Mouse (Mus musculus) bone marrow, adult 2 months (tissue): Measurements from ENCODE around the gene Atg4c. TPM values are rescaled to one million over a fixed set of nuclear protein-coding genes. Genes with fewer than 3 reads are reported as not detected.

Experiments
- H3K27ac ChIP-seq: fragments of 200-500 bp; 2 replicates; pipeline ENCODE4 v1.5.1; 2012; ENCODE audit warnings: low read depth, mild to moderate bottlenecking, control low read depth, inconsistent platforms, low read length; ENCODE audit not compliant: control insufficient read depth, poor library complexity, insufficient read depth
- H3K4me1 ChIP-seq: fragments of 200-500 bp; 2 replicates; pipeline ENCODE4 v1.6.1; 2011; ENCODE audit warnings: low read length; ENCODE audit not compliant: control insufficient read depth, insufficient read depth
- H3K4me3 ChIP-seq: fragments of 200-500 bp; replicated peaks from 2 replicates; pipeline ENCODE3; 2011; ENCODE audit warnings: mild to moderate bottlenecking, low read depth, low read length, control low read depth; ENCODE audit not compliant: control insufficient read depth
- CTCF ChIP-seq: fragments of 200-500 bp; IDR thresholded peaks from 2 replicates; pipeline ENCODE4 v1.5.1; 2011; ENCODE audit warnings: low read length, control low read depth; ENCODE audit not compliant: control insufficient read depth, insufficient read depth
- POLR2A ChIP-seq: fragments of 200-500 bp; IDR thresholded peaks from 2 replicates; pipeline ENCODE4 v1.6.1; 2011; ENCODE audit warnings: low read depth, mild to moderate bottlenecking, control low read depth, low read length, borderline replicate concordance; ENCODE audit not compliant: control insufficient read depth
- WGBS: fragments of 180-500 bp; shearing (Covaris S2); methylation state at CpG from one replicate; pipeline ENCODE4 v1.1.7; 2018; 5-methylcytosine and 5-hydroxymethylcytosine counted together
- polyA plus RNA-seq: library from polyadenylated mRNA; stranded (reverse); fragments of >200 nt; gene quantifications from 2 replicates; pipeline ENCODE4 v1.2.4, GENCODE M21; 2011; ENCODE audit warnings: low replicate concordance; ENCODE audit not compliant: missing spikeins, insufficient read depth, insufficient read length

Atg4c gene
- polyA plus RNA-seq, 1 experiment: 2.8 TPM

GRCm38 (mm10) chr4:99198721-99199120 lies 5.0 kb downstream of the Atg4c start:
- Histone ChIP-seq H3K4me3 (no peak overlapping the region), H3K4me1 (no peaks in the 10 kb centered on the region), H3K27ac (no peak overlapping the region)
- TF ChIP-seq CTCF (no peak), POLR2A (no peak)

- Histone ChIP-seq H3K27ac (peak overlapping the region; percentile 4; the same call in 1 of the 2 replicates), H3K4me3 (peak overlapping the region; percentile 47), H3K4me1 (no peaks in the 10 kb centered on the region)
- WGBS: 6% methylated on average over 13 of the region's 13 CpGs
- TF ChIP-seq CTCF: no peak
- no peak for TF ChIP-seq POLR2A
These were observed 6.1 kb downstream of the Atg4c start for GRCm38 (mm10) chr4:99199757-99200251.

DNA sequence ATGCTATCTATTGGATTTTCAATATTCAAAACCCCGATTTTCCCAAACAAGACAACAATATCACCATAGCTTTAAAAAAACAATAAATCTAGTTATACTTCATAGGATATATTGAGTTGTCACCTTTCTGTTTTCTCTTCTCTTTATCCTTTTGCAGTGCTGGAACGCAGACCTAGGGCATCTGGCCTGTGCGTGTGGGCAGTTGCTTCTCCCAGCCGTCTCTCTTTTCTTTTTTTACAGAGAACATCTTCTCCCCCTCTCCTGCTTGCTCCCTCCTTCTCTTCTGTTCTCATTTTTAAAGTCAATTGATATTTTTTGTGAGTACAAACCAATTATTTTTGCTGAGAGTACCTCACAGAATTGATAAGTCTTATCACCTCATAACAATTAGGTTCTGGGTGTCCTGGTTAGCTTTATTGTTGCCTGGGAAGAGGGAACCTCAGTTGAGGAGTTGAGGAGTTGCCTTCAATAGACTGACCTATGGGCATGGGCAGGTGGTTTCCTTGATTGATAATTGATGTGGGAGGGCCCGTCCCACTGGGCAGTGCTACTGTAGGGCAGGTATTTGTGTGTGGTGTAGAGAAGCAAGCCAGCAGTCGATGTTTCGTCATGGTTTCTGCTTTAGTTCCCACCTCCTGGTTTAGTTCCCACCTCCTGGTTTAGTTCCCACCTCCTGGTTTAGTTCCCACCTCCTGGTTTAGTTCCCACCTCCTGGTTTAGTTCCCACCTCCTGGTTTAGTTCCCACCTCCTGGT lies 6.8 kb downstream of the Atg4c start:
- no peaks in the 10 kb centered on the region for H3K4me1 ChIP-seq
- TF ChIP-seq POLR2A: no peak
- TF ChIP-seq CTCF: no peak
- 71% methylated on average over 7 of the region's 7 CpGs for WGBS
- H3K27ac ChIP-seq: no peak overlapping the region
- no peak overlapping the region for H3K4me3 ChIP-seq

- 0 out of 2 replicates have a peak, but pooled peaks cover 2% of the 10 kb centered on the region for H3K4me1 ChIP-seq
- H3K4me3 ChIP-seq: no peak overlapping the region
- TF ChIP-seq POLR2A (no peak), CTCF (no peak)
- WGBS: 88% methylated on average over 6 of the region's 6 CpGs
- H3K27ac ChIP-seq: no peak overlapping the region
These were observed 12.0 kb downstream of the Atg4c start for GRCm38 (mm10) chr4:99205773-99206172.

- TF ChIP-seq POLR2A: no peak
- no peak for TF ChIP-seq CTCF
- no peak overlapping the region for H3K4me3 ChIP-seq
- 0 out of 2 replicates have a peak, but pooled peaks cover 2% of the 10 kb centered on the region for H3K4me1 ChIP-seq
- WGBS: 62% methylated on average over 3 of the region's 3 CpGs
- H3K27ac ChIP-seq: no peak overlapping the region
These were observed 12.6 kb downstream of the Atg4c start for GRCm38 (mm10) chr4:99206356-99206755.

DNA sequence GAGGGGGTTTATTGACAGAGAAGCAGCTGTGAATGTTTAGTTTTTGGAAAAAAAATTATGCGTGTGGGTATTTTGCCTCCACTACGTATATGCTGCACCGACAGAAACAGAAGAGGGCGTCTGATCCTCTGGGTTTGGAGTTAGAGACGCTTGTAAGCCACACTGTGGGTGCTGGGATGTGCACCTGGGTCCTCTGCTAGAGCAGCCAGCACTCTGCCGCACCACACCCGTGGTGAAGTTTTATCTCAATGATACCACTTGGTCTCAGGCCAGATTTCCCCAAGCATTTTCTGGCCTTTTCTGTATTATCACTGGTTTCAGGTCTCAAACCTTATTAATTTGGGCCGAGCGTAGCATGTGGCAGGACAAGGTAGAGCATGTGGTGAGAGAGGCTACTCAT lies 16.4 kb downstream of the Atg4c start:
- Histone ChIP-seq H3K27ac (no peak overlapping the region), H3K4me1 (0 out of 2 replicates have a peak, but pooled peaks cover 2% of the 10 kb centered on the region), H3K4me3 (no peak overlapping the region)
- WGBS: 73% methylated on average over 9 of the region's 9 CpGs
- TF ChIP-seq POLR2A (no peak), CTCF (no peak)

- Histone ChIP-seq H3K4me1 (no peaks in the 10 kb centered on the region), H3K4me3 (no peak overlapping the region), H3K27ac (no peak overlapping the region)
- TF ChIP-seq POLR2A: no peak
- TF ChIP-seq CTCF: no peak
- WGBS: 19% methylated on average over 8 of the region's 8 CpGs
These were observed 17.9 kb downstream of the Atg4c start for GRCm38 (mm10) chr4:99211606-99212005.

GRCm38 (mm10) chr4:99213123-99213522 lies 19.4 kb downstream of the Atg4c start:
- WGBS: 62% methylated on average over 4 of the region's 4 CpGs
- no peak overlapping the region for H3K4me3 ChIP-seq
- TF ChIP-seq POLR2A: no peak
- no peak for TF ChIP-seq CTCF

More at GRCm38 (mm10) chr4:99213123-99213522, 19.4 kb downstream of the Atg4c start:
- no peaks in the 10 kb centered on the region; the same call in 1 of the 2 replicates for H3K4me1 ChIP-seq
- no peak overlapping the region for H3K27ac ChIP-seq
